Mouse (Mus musculus): ENCODE measurements around the gene Plch1. TPM values are rescaled to one million over a fixed set of nuclear protein-coding genes. Genes with fewer than 3 reads are reported as not detected.

Gene Plch1
- polyA plus RNA-seq, 1 experiment from 2014 or later: 1.5 TPM

- H3K27me3 ChIP-seq (replicated peaks; ENCODE audit: insufficient read depth, low read length): no peaks in the 10 kb centered on the region
- no peak overlapping the region for H3K27ac ChIP-seq (ENCODE audit: low read length)
- no peaks in the 10 kb centered on the region for H3K36me3 ChIP-seq (ENCODE audit: insufficient read depth, low read length)
- H3K4me2 ChIP-seq (replicated peaks; ENCODE audit: low read depth, low read length): no peak overlapping the region
- DNase-seq (ENCODE audit: low spot score) (peak; percentile 5), ATAC-seq (no peak)
- H3K9me3 ChIP-seq (ENCODE audit: low read length): no peaks in the 10 kb centered on the region
- H3K4me3 ChIP-seq (ENCODE audit: low read depth, low read length): no peak overlapping the region
- TF ChIP-seq EP300 (IDR thresholded peaks at IDR 0.05) (no peak), CTCF (IDR thresholded peaks at IDR 0.05) (no peak)
- 55% methylated on average over 7 of the region's 7 CpGs for WGBS
- H3K4me1 ChIP-seq (ENCODE audit: insufficient read depth, low read depth, low read length): no peaks in the 10 kb centered on the region
- H3K9ac ChIP-seq (replicated peaks; ENCODE audit: low read depth): no peak overlapping the region
Observed at GRCm38 (mm10) chr3:63772617-63773305, 126.5 kb downstream of the Plch1 start.

GRCm38 (mm10) chr3:63760821-63761220 is 138.5 kb downstream of the Plch1 start:
- Histone ChIP-seq H3K36me3 (ENCODE audit: insufficient read depth, low read length) (no peaks in the 10 kb centered on the region), H3K4me2 (replicated peaks; ENCODE audit: low read depth, low read length) (no peak overlapping the region), H3K4me3 (ENCODE audit: low read depth, low read length) (no peak overlapping the region), H3K9me3 (ENCODE audit: low read length) (no peaks in the 10 kb centered on the region), H3K4me1 (ENCODE audit: insufficient read depth, low read depth, low read length) (no peaks in the 10 kb centered on the region), H3K27ac (ENCODE audit: low read length) (no peak overlapping the region), H3K9ac (replicated peaks; ENCODE audit: low read depth) (no peak overlapping the region), H3K27me3 (replicated peaks; ENCODE audit: insufficient read depth, low read length) (no peaks in the 10 kb centered on the region)
- TF ChIP-seq CTCF (IDR thresholded peaks at IDR 0.05): no peak
- TF ChIP-seq EP300 (IDR thresholded peaks at IDR 0.05): no peak
- no peak for DNase-seq (ENCODE audit: low spot score)
- WGBS: 58% methylated on average over 1 of the region's 1 CpGs
- ATAC-seq: no peak

- ATAC-seq: no peak
Observed at GRCm38 (mm10) chr3:63740073-63740472, 159.2 kb downstream of the Plch1 start.

GRCm38 (mm10) chr3:63728325-63728724 is 170.9 kb downstream of the Plch1 start:
- no peaks in the 10 kb centered on the region for H3K36me3 ChIP-seq (ENCODE audit: insufficient read depth, low read length)
- TF ChIP-seq EP300 (IDR thresholded peaks at IDR 0.05) (no peak), CTCF (IDR thresholded peaks at IDR 0.05) (no peak)
- H3K9ac ChIP-seq (replicated peaks; ENCODE audit: low read depth): no peak overlapping the region
- H3K4me3 ChIP-seq (ENCODE audit: low read depth, low read length): no peak overlapping the region
- H3K4me1 ChIP-seq (ENCODE audit: insufficient read depth, low read depth, low read length): no peaks in the 10 kb centered on the region
- H3K27me3 ChIP-seq (replicated peaks; ENCODE audit: insufficient read depth, low read length): no peaks in the 10 kb centered on the region
- ATAC-seq: no peak
- no peak overlapping the region for H3K4me2 ChIP-seq (replicated peaks; ENCODE audit: low read depth, low read length)
- DNase-seq (ENCODE audit: low spot score): no peak
- WGBS: 86% methylated on average over 1 of the region's 1 CpGs
- H3K9me3 ChIP-seq (ENCODE audit: low read length): no peaks in the 10 kb centered on the region
- H3K27ac ChIP-seq (ENCODE audit: low read length): no peak overlapping the region

More at GRCm38 (mm10) chr3:63740073-63740472, 159.2 kb downstream of the Plch1 start:
- 71% methylated on average over 2 of the region's 2 CpGs for WGBS
- Histone ChIP-seq H3K9ac (replicated peaks; ENCODE audit: low read depth) (no peak overlapping the region), H3K27me3 (replicated peaks; ENCODE audit: insufficient read depth, low read length) (no peaks in the 10 kb centered on the region), H3K9me3 (ENCODE audit: low read length) (no peaks in the 10 kb centered on the region), H3K36me3 (ENCODE audit: insufficient read depth, low read length) (no peaks in the 10 kb centered on the region), H3K4me1 (ENCODE audit: insufficient read depth, low read depth, low read length) (no peaks in the 10 kb centered on the region), H3K4me2 (replicated peaks; ENCODE audit: low read depth, low read length) (no peak overlapping the region), H3K4me3 (ENCODE audit: low read depth, low read length) (no peak overlapping the region), H3K27ac (ENCODE audit: low read length) (no peak overlapping the region)
- TF ChIP-seq CTCF (IDR thresholded peaks at IDR 0.05) (no peak), EP300 (IDR thresholded peaks at IDR 0.05) (no peak)
- DNase-seq (ENCODE audit: low spot score): no peak

GRCm38 (mm10) chr3:63726667-63727342 is 172.5 kb downstream of the Plch1 start:
- Histone ChIP-seq H3K9ac (replicated peaks; ENCODE audit: low read depth) (no peak overlapping the region), H3K4me3 (ENCODE audit: low read depth, low read length) (no peak overlapping the region), H3K4me2 (replicated peaks; ENCODE audit: low read depth, low read length) (no peak overlapping the region), H3K9me3 (ENCODE audit: low read length) (no peaks in the 10 kb centered on the region), H3K27ac (ENCODE audit: low read length) (no peak overlapping the region), H3K4me1 (ENCODE audit: insufficient read depth, low read depth, low read length) (no peaks in the 10 kb centered on the region), H3K27me3 (replicated peaks; ENCODE audit: insufficient read depth, low read length) (no peaks in the 10 kb centered on the region), H3K36me3 (ENCODE audit: insufficient read depth, low read length) (no peaks in the 10 kb centered on the region)
- no peak for TF ChIP-seq CTCF (IDR thresholded peaks at IDR 0.05)
- TF ChIP-seq EP300 (IDR thresholded peaks at IDR 0.05): no peak
- 79% methylated on average over 4 of the region's 4 CpGs for WGBS
- DNase-seq (ENCODE audit: low spot score) (no peak), ATAC-seq (no peak)

- Histone ChIP-seq H3K4me3 (ENCODE audit: low read depth, low read length) (no peak overlapping the region), H3K27me3 (replicated peaks; ENCODE audit: insufficient read depth, low read length) (no peaks in the 10 kb centered on the region), H3K4me1 (ENCODE audit: insufficient read depth, low read depth, low read length) (no peaks in the 10 kb centered on the region), H3K36me3 (ENCODE audit: insufficient read depth, low read length) (no peaks in the 10 kb centered on the region), H3K9me3 (ENCODE audit: low read length) (no peaks in the 10 kb centered on the region), H3K27ac (ENCODE audit: low read length) (no peak overlapping the region), H3K4me2 (replicated peaks; ENCODE audit: low read depth, low read length) (no peak overlapping the region), H3K9ac (replicated peaks; ENCODE audit: low read depth) (no peak overlapping the region)
- ATAC-seq (no peak), DNase-seq (ENCODE audit: low spot score) (no peak)
- no peak for TF ChIP-seq EP300 (IDR thresholded peaks at IDR 0.05)
- TF ChIP-seq CTCF (IDR thresholded peaks at IDR 0.05): no peak
- WGBS: 44% methylated on average over 2 of the region's 2 CpGs
Observed at GRCm38 (mm10) chr3:63693694-63694093, 205.6 kb downstream of the Plch1 start.
